Mouse (Mus musculus): ENCODE measurements around the gene Zfp580. TPM values are rescaled to one million over a fixed set of nuclear protein-coding genes. Genes with fewer than 3 reads are reported as not detected.
"Not testable (repeated sequence)": the region's sequence is repeated elsewhere in the genome, so short reads cannot be mapped to it uniquely, and the experiment has no call there.

Zfp580 gene
- polyA plus RNA-seq, 1 experiment = not detected

DNA sequence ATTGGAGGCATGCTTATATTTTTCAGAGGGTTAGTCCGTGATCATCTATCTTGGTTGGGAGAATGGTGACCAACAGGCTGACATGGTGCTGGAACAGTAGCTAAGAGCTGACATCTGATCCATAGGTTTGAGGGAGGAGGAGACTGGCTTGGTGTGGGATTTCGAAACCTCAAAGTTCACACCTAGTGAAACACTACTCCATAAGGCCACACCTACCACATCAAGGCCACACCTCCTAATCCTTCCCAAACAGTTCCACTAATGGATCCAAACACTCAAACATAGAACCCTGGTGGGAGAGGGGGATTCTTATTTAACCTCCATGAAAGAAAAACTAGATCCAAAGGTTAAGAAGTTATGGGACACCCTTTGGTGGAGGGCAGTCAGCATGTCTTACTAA lies 34.4 kb upstream of the Zfp580 start:
- Histone ChIP-seq H3K4me3 (ENCODE audit: insufficient read depth, low read depth, low read length) (no peak overlapping the region), H3K27ac (ENCODE audit: insufficient read depth, low read depth, low read length) (no peak overlapping the region), H3K4me1 (ENCODE audit: control insufficient read depth, insufficient read depth, low read length) (peaks cover 4% of the 10 kb centered on the region; the same call in 1 of the 2 replicates)
- TF ChIP-seq POLR2A (IDR thresholded peaks at IDR 0.05; ENCODE audit: insufficient read depth, low read depth, low read length) (no peak), CTCF (IDR thresholded peaks at IDR 0.05; ENCODE audit: insufficient read depth, low read depth, low read length) (no peak)
- 99% methylated on average over 2 of the region's 2 CpGs for WGBS

DNA sequence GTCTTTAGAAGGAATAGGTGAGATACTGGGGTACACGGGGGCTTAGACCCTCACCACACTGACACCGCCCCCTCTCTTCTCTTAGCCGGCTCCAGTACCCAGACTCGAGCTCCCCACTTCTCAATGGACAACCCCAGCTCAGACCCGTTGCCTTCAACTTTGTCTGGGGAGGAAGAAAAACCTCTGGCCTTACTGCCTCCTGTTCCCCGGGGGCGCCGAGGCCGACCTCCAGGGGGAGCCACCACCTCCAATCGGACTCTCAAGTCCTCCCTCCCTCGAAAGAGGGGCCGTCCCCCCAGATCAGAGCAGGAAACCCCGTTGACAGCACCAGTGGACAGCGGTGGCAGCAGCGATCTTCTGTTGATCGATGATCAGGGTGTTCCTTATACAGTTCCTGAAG lies 34.0 kb upstream of the Zfp580 start:
- Histone ChIP-seq H3K4me3 (ENCODE audit: insufficient read depth, low read depth, low read length) (no peak overlapping the region), H3K4me1 (ENCODE audit: control insufficient read depth, insufficient read depth, low read length) (peaks cover 4% of the 10 kb centered on the region; the same call in 1 of the 2 replicates), H3K27ac (ENCODE audit: insufficient read depth, low read depth, low read length) (no peak overlapping the region)
- TF ChIP-seq CTCF (IDR thresholded peaks at IDR 0.05; ENCODE audit: insufficient read depth, low read depth, low read length) (no peak), POLR2A (IDR thresholded peaks at IDR 0.05; ENCODE audit: insufficient read depth, low read depth, low read length) (no peak)
- WGBS = 86% methylated on average over 16 of the region's 16 CpGs

DNA sequence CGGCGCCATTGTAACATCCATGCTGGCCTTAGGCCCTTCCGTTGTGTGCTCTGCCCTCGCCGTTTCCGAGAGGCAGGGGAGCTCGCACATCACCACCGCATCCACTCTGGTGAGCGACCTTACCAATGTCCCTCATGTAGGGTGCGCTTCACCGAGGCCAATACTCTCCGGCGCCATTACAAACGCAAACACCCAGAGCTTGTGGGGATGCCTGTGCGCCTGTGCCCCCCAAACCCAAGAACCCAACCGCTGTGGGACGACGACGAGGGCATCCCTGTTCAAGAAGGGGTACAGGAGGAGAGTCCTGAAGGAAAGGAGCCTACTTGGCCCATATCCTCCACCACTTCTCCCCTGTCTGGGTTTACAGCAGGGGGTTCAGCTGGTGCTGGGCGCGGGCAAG lies 33.4 kb upstream of the Zfp580 start:
- WGBS = 98% methylated on average over 21 of the region's 21 CpGs
- peaks cover 2% of the 10 kb centered on the region; the same call in 1 of the 2 replicates for H3K4me1 ChIP-seq (ENCODE audit: control insufficient read depth, insufficient read depth, low read length)
- no peak overlapping the region for H3K27ac ChIP-seq (ENCODE audit: insufficient read depth, low read depth, low read length)
- TF ChIP-seq POLR2A (IDR thresholded peaks at IDR 0.05; ENCODE audit: insufficient read depth, low read depth, low read length) = no peak
- TF ChIP-seq CTCF (IDR thresholded peaks at IDR 0.05; ENCODE audit: insufficient read depth, low read depth, low read length) = no peak
- H3K4me3 ChIP-seq (ENCODE audit: insufficient read depth, low read depth, low read length) = no peak overlapping the region

DNA sequence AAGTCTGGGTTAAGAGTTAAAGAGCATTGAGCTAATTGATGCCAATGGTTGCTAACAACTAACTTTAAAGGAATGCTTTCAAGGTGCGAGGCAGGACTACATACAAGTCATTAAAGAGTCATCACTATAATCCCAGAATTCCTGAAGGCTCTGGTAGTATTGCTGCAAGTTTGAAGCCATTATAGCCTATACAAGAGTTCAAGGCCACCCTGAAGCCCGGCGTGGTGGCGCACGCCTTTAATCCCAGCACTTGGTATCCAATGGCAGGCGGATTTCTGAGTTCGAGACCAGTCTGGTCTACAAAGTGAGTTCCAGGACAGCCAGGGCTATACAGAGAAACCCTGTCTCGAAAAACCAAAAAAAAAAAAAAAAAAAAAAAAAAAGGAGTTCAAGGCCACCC lies 31.8 kb upstream of the Zfp580 start:
- H3K4me3 ChIP-seq (ENCODE audit: insufficient read depth, low read depth, low read length); H3K4me1 ChIP-seq (ENCODE audit: control insufficient read depth, insufficient read depth, low read length); H3K27ac ChIP-seq (ENCODE audit: insufficient read depth, low read depth, low read length): not testable (repeated sequence)
- 22% methylated on average over 8 of the region's 8 CpGs for WGBS

DNA sequence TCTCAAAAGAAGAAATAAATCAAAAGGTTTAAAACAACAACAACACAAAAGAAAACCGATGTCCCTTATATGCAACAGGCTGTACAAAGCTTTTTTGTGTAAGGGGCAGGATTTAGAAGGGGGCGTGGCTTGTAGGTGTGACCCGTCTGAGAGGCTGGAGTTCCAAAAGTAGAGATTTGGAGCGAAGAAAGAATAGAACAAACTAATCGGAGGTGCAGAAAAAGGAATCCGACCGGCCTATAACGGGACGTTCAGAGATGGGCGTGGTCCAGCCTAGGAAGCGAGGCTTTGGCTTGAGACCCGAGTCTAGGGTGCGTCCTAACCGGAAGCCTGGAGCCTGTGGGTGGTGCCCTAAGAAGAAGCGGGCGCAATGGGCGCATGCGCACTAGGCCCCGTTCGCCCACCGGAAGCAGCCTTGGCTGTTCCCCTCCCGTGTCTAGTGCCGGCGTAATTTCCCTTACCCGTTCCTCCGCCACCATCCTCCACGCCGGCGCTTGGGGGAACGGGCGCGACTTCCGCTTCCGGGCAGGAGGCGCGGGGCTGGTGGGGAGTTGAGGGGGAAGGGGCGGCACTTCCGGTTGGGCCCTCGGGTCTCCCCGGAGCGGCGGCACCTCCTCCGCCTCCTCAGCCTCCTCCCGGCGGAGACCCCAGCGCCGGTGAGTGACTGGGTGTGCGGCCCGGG lies 31.2 kb upstream of the Zfp580 start, which contains the start of the genes Zfp865 and Ccdc106:
TSS of gene Zfp865 (plus strand) at position 377 of the 682 bp plus-strand sequence.
TSS of gene Ccdc106 (plus strand) at position 554 of the 682 bp plus-strand sequence.
- under 1% methylated on average over 47 of the region's 49 CpGs for WGBS

DNA sequence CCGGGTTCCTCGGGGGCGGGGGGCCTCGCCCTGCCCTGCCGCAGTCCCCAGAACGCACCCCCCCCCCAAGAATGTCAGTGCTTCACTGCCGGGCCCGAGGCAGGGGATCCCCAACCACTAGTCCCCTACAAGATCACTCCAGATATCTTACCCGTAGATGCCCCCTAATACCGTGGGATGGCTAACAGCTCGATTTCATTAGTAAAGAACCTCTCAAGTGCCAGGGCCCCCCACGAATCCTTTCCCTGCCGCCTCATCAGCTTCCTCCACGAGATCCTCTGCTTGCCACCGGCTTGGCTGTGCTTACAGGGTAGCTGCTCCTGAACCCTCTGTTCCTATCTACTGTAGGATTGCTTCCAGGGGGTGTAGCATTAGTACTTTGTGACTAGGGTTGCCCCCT lies 30.7 kb upstream of the Zfp580 start:
- peak overlapping the region; percentile 48; the same call in 1 of the 2 replicates for H3K27ac ChIP-seq (ENCODE audit: insufficient read depth, low read depth, low read length)
- peak overlapping the region; percentile 82 for H3K4me3 ChIP-seq (ENCODE audit: insufficient read depth, low read depth, low read length)
- no peak for TF ChIP-seq CTCF (IDR thresholded peaks at IDR 0.05; ENCODE audit: insufficient read depth, low read depth, low read length)
- no peak for TF ChIP-seq POLR2A (IDR thresholded peaks at IDR 0.05; ENCODE audit: insufficient read depth, low read depth, low read length)
- WGBS = under 1% methylated on average over 15 of the region's 15 CpGs
- no peaks in the 10 kb centered on the region; the same call in 1 of the 2 replicates for H3K4me1 ChIP-seq (ENCODE audit: control insufficient read depth, insufficient read depth, low read length)

More for the DNA sequence above, 31.2 kb upstream of the Zfp580 start, which contains the start of the genes Zfp865 and Ccdc106:
- TF ChIP-seq POLR2A (IDR thresholded peaks at IDR 0.05; ENCODE audit: insufficient read depth, low read depth, low read length) (peak; percentile 43; the same call in 1 of the 2 replicates), CTCF (IDR thresholded peaks at IDR 0.05; ENCODE audit: insufficient read depth, low read depth, low read length) (no peak)
- peak within 1 kb of the TSS; percentile 82 for H3K4me3 ChIP-seq (ENCODE audit: insufficient read depth, low read depth, low read length)
- peak within 1 kb of the TSS; percentile 48; the same call in 1 of the 2 replicates for H3K27ac ChIP-seq (ENCODE audit: insufficient read depth, low read depth, low read length)
- H3K4me1 ChIP-seq (ENCODE audit: control insufficient read depth, insufficient read depth, low read length) = no peaks in the 10 kb centered on the region; the same call in 1 of the 2 replicates

DNA sequence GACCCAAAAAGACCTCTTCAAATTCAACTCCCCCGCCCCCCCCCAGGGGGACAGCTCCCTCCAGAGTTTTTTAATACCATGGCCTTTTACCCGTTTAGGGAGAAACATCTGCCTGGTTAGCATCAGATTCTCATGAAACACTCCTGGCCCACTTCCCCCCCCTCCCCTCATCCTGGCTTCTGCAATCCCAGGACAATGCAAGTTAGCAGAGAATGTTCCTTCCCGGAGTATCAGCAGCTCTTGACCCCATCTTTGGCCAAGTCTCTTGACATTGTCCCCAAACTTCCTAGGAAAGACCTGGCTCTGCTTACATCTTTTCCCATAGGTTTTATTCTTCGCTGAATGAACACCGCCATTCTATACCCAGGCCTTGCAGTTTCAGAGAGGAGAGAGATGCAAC lies 30.1 kb upstream of the Zfp580 start:
- TF ChIP-seq POLR2A (IDR thresholded peaks at IDR 0.05; ENCODE audit: insufficient read depth, low read depth, low read length) (no peak), CTCF (IDR thresholded peaks at IDR 0.05; ENCODE audit: insufficient read depth, low read depth, low read length) (no peak)
- Histone ChIP-seq H3K27ac (ENCODE audit: insufficient read depth, low read depth, low read length) (no peak overlapping the region), H3K4me1 (ENCODE audit: control insufficient read depth, insufficient read depth, low read length) (no peaks in the 10 kb centered on the region; the same call in 1 of the 2 replicates), H3K4me3 (ENCODE audit: insufficient read depth, low read depth, low read length) (peak overlapping the region; percentile 82)
- 41% methylated on average over 5 of the region's 5 CpGs for WGBS

DNA sequence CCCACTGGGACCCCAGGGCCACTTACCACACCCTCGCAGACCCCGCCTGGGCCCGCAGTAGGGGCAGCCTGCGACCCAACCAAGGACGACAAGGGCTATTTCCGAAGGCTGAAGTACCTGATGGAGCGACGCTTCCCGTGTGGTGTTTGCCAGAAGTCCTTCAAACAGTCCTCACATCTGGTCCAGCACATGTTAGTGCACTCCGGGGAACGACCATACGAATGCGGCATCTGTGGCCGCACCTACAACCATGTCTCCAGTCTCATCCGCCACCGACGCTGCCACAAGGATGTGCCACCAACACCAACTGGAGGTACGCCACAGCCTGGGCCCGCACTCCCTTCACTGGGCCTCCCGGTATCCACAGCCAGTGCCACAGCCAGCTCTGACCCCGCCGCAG lies 21.8 kb upstream of the Zfp580 start:
- TF ChIP-seq POLR2A (IDR thresholded peaks at IDR 0.05; ENCODE audit: insufficient read depth, low read depth, low read length) = no peak
- no peak for TF ChIP-seq CTCF (IDR thresholded peaks at IDR 0.05; ENCODE audit: insufficient read depth, low read depth, low read length)
- Histone ChIP-seq H3K27ac (ENCODE audit: insufficient read depth, low read depth, low read length) (no peak overlapping the region), H3K4me1 (ENCODE audit: control insufficient read depth, insufficient read depth, low read length) (no peaks in the 10 kb centered on the region), H3K4me3 (ENCODE audit: insufficient read depth, low read depth, low read length) (no peak overlapping the region)
- 97% methylated on average over 22 of the region's 22 CpGs for WGBS

DNA sequence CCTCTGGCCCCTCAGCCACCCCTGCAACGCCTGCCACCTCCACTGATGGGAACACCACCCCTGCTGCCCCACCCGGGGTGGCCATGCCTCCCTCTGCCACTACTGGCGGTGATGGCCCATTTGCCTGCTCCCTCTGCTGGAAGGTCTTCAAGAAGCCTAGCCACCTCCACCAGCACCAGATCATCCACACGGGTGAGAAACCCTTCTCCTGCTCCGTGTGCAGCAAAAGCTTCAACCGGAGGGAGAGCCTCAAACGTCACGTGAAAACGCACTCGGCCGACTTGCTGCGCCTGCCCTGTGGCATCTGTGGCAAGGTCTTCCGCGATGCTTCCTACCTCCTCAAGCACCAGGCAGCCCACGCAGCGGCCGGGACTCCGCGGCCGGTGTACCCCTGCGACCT lies 21.4 kb upstream of the Zfp580 start:
- WGBS = 95% methylated on average over 21 of the region's 21 CpGs
- Histone ChIP-seq H3K4me1 (ENCODE audit: control insufficient read depth, insufficient read depth, low read length) (no peaks in the 10 kb centered on the region), H3K27ac (ENCODE audit: insufficient read depth, low read depth, low read length) (no peak overlapping the region), H3K4me3 (ENCODE audit: insufficient read depth, low read depth, low read length) (no peak overlapping the region)
- no peak for TF ChIP-seq CTCF (IDR thresholded peaks at IDR 0.05; ENCODE audit: insufficient read depth, low read depth, low read length)
- TF ChIP-seq POLR2A (IDR thresholded peaks at IDR 0.05; ENCODE audit: insufficient read depth, low read depth, low read length) = no peak

All from olfactory bulb, adult 2 months (tissue).